Mouse (Mus musculus): ENCODE data around the gene Cep350. TPM values are rescaled to one million over a fixed set of nuclear protein-coding genes. Genes with fewer than 3 reads are reported as not detected.

Gene Cep350
- polyA plus RNA-seq, 1 experiment = 5.8 TPM

DNA sequence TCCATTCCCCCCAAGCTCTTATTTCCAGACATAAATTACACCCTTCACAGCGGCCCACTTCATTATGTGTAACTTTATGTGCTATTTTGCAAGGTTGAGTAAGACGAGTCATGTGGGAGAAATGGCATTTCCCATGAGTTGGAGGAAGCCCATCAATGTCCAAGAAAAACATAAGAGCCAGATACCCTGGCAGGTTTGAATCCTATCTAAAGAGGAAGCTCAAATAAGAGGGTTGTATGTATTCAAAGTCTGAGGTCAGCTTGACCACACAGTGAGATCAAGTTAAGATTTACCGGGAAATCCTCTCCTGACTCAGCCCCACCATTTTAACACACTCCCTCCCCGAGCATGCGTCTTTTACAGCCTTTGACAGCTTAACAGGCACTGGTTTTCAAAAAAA, 128.8 kb downstream of the Cep350 start:
- Histone ChIP-seq H3K4me1 (ENCODE audit: control insufficient read depth, insufficient read depth, insufficient read length, low read length) (no peaks in the 10 kb centered on the region), H3K27ac (ENCODE audit: insufficient read depth, low read depth, low read length) (no peak overlapping the region), H3K36me3 (ENCODE audit: control insufficient read depth, insufficient read depth, low read length) (peaks cover 34% of the 10 kb centered on the region), H3K27me3 (ENCODE audit: control insufficient read depth, insufficient read depth, low read length) (no peaks in the 10 kb centered on the region), H3K4me3 (ENCODE audit: low read depth, low read length) (no peak overlapping the region)
- WGBS = 84% methylated on average over 5 of the region's 5 CpGs
- TF ChIP-seq CTCF (IDR thresholded peaks at IDR 0.05; ENCODE audit: extremely low read depth, insufficient read length, insufficient replicate concordance, low read depth, low read length) (no peak), POLR2A (IDR thresholded peaks at IDR 0.05; ENCODE audit: low read depth, low read length) (no peak)

DNA sequence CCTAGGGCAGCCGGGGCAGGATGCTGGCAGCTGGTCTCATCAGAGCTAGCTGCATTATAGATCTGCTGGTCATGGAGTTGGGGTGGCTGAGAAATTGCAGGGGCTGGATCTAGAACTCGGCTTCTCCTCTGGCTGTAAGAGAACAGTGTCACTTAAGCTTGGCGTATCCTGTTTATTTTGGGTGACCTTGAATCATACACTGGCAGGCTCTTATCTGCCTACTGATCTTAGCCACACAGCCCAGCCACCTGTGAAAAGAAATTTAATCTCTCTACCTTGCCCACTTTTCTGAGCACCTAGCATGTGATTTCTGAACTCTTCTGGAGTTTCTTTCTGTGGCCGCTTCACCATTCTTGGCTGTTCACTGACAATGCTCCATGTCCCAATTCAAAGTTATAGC, 129.5 kb downstream of the Cep350 start:
- no peak overlapping the region for H3K27ac ChIP-seq (ENCODE audit: insufficient read depth, low read depth, low read length)
- H3K36me3 ChIP-seq (ENCODE audit: control insufficient read depth, insufficient read depth, low read length) = peaks cover 32% of the 10 kb centered on the region
- 47% methylated on average over 4 of the region's 4 CpGs for WGBS
- TF ChIP-seq CTCF (IDR thresholded peaks at IDR 0.05; ENCODE audit: extremely low read depth, insufficient read length, insufficient replicate concordance, low read depth, low read length) = no peak
- TF ChIP-seq POLR2A (IDR thresholded peaks at IDR 0.05; ENCODE audit: low read depth, low read length) = no peak
- H3K4me1 ChIP-seq (ENCODE audit: control insufficient read depth, insufficient read depth, insufficient read length, low read length) = no peaks in the 10 kb centered on the region
- H3K4me3 ChIP-seq (ENCODE audit: low read depth, low read length) = no peak overlapping the region
- no peaks in the 10 kb centered on the region for H3K27me3 ChIP-seq (ENCODE audit: control insufficient read depth, insufficient read depth, low read length)

DNA sequence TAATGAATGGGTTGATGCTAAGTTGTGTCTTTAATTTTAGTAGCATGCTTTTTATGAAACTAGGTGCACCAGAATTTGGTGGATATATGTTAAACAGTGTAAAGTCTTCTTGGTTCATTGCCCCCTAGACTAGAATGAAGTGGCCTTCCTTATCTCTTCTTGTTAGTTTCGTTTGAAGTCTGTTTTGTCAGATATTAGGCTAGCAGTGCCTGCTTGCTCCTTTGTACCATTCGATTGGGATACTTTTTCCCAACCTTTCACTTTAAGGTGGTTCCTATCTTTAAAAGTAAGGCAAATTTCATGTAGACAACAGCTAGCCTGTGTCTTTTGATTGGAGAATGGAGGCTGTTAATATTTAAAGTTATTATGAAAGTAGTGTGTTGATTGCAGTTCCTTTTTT, 137.4 kb downstream of the Cep350 start:
- no peaks in the 10 kb centered on the region for H3K27me3 ChIP-seq (ENCODE audit: control insufficient read depth, insufficient read depth, low read length)
- no peak for TF ChIP-seq CTCF (IDR thresholded peaks at IDR 0.05; ENCODE audit: extremely low read depth, insufficient read length, insufficient replicate concordance, low read depth, low read length)
- TF ChIP-seq POLR2A (IDR thresholded peaks at IDR 0.05; ENCODE audit: low read depth, low read length) = no peak
- 37% methylated on average over 2 of the region's 2 CpGs for WGBS
- no peak overlapping the region for H3K4me3 ChIP-seq (ENCODE audit: low read depth, low read length)
- no peaks in the 10 kb centered on the region for H3K4me1 ChIP-seq (ENCODE audit: control insufficient read depth, insufficient read depth, insufficient read length, low read length)
- no peak overlapping the region for H3K27ac ChIP-seq (ENCODE audit: insufficient read depth, low read depth, low read length)
- 0 out of 2 replicates have a peak, but pooled peaks cover 2% of the 10 kb centered on the region for H3K36me3 ChIP-seq (ENCODE audit: control insufficient read depth, insufficient read depth, low read length)

DNA sequence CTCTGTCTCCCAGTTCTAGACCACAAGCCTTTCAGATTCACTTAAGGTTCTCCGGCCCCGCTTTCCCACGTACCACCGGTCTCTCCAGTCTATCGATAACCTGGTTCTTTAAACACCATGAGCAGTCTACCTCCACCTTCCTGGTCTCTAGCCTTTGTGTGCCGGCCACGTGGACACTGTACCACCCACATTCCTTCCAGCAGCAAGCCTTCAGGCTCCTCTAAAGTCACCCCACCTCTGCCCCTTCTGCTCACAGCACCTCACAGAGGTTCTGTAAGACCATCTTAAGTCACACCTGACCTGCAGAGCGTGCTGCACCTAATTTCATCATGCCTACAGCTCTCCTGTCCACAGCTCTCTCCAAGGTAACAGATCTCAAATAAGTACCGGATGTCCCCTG, 139.4 kb downstream of the Cep350 start:
- no peak overlapping the region for H3K4me3 ChIP-seq (ENCODE audit: low read depth, low read length)
- H3K36me3 ChIP-seq (ENCODE audit: control insufficient read depth, insufficient read depth, low read length) = no peaks in the 10 kb centered on the region
- H3K27me3 ChIP-seq (ENCODE audit: control insufficient read depth, insufficient read depth, low read length) = no peaks in the 10 kb centered on the region
- 85% methylated on average over 9 of the region's 9 CpGs for WGBS
- no peak for TF ChIP-seq CTCF (IDR thresholded peaks at IDR 0.05; ENCODE audit: extremely low read depth, insufficient read length, insufficient replicate concordance, low read depth, low read length)
- TF ChIP-seq POLR2A (IDR thresholded peaks at IDR 0.05; ENCODE audit: low read depth, low read length) = no peak
- no peak overlapping the region for H3K27ac ChIP-seq (ENCODE audit: insufficient read depth, low read depth, low read length)
- no peaks in the 10 kb centered on the region for H3K4me1 ChIP-seq (ENCODE audit: control insufficient read depth, insufficient read depth, insufficient read length, low read length)

DNA sequence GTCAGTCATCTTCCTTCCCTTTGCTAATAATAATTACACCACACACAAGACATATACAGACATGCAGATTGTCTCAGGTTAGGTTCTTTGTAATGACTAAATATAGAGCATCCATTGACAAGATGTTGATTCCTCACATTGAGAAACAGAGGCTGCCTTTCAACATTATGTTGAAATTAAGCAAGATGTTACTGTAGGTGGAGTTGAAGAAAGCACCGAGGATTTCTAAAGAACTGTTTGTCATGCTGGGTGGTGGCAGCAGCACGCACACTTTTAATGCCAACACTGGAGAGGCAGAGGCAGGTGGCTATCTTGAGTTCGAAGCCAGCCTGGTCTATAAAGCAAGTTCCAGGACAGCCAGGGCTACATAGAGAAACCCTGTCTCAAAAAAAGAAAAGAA, 141.1 kb downstream of the Cep350 start:
- TF ChIP-seq POLR2A (IDR thresholded peaks at IDR 0.05; ENCODE audit: low read depth, low read length) (no peak), CTCF (IDR thresholded peaks at IDR 0.05; ENCODE audit: extremely low read depth, insufficient read length, insufficient replicate concordance, low read depth, low read length) (no peak)
- 89% methylated on average over 3 of the region's 3 CpGs for WGBS
- H3K27me3 ChIP-seq (ENCODE audit: control insufficient read depth, insufficient read depth, low read length) = no peaks in the 10 kb centered on the region
- no peaks in the 10 kb centered on the region for H3K36me3 ChIP-seq (ENCODE audit: control insufficient read depth, insufficient read depth, low read length)
- no peak overlapping the region for H3K4me3 ChIP-seq (ENCODE audit: low read depth, low read length)
- peaks cover 4% of the 10 kb centered on the region; the same call in 1 of the 2 replicates for H3K4me1 ChIP-seq (ENCODE audit: control insufficient read depth, insufficient read depth, insufficient read length, low read length)
- no peak overlapping the region for H3K27ac ChIP-seq (ENCODE audit: insufficient read depth, low read depth, low read length)

DNA sequence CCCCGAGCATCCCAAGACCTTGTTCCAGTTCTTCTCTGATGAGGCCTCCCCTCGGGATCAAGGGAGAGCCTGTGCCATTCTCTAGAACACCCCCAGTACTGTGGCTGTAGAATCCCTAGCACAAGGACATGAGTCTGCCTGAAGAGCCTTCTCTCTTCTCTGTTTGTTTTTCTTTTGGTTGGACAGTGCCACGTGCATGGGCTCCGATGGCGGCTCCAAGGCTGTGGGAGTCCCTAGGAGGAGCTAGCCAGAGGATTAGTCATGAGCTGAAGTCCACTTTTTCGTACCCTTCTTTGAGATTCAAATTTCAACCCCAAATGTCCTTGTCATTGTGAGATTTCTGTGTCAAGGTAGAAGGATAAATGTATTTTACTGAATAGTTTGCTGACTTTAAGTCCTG, 142.2 kb downstream of the Cep350 start:
- H3K27me3 ChIP-seq (ENCODE audit: control insufficient read depth, insufficient read depth, low read length) = no peaks in the 10 kb centered on the region
- no peak overlapping the region for H3K4me3 ChIP-seq (ENCODE audit: low read depth, low read length)
- no peaks in the 10 kb centered on the region for H3K36me3 ChIP-seq (ENCODE audit: control insufficient read depth, insufficient read depth, low read length)
- TF ChIP-seq CTCF (IDR thresholded peaks at IDR 0.05; ENCODE audit: extremely low read depth, insufficient read length, insufficient replicate concordance, low read depth, low read length) (no peak), POLR2A (IDR thresholded peaks at IDR 0.05; ENCODE audit: low read depth, low read length) (no peak)
- H3K27ac ChIP-seq (ENCODE audit: insufficient read depth, low read depth, low read length) = no peak overlapping the region
- H3K4me1 ChIP-seq (ENCODE audit: control insufficient read depth, insufficient read depth, insufficient read length, low read length) = peaks cover 4% of the 10 kb centered on the region; the same call in 1 of the 2 replicates
- WGBS = 79% methylated on average over 6 of the region's 6 CpGs

DNA sequence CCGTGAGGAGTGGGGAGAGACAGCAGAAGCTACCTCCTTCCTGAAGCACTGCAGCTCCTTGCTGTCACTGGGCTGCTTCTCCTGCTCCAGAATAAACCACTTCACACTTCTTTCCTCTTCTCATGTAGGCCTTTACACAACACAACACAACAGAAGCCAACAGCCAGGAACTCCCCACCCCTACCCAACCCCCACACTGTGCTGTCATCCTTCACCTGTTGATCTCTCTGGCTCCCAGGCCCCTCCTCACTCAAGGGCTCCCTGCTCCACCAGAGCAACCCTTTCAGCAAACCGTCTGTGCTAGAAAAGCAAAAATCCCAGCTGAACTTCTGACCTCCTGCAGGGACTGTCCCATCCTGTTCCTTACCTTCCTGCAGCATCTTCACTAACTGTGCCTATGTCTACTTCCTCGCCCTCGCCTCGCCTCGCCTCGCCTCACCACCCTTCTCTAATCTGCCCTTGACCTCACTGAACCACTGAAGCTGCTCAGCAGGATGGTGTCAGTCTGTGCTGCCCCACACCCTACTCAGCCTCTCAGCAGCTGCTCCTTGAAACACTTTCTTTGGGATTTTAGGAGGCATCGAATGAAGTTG, 145.3 kb downstream of the Cep350 start:
- Histone ChIP-seq H3K36me3 (ENCODE audit: control insufficient read depth, insufficient read depth, low read length) (no peaks in the 10 kb centered on the region), H3K4me1 (ENCODE audit: control insufficient read depth, insufficient read depth, insufficient read length, low read length) (peaks cover 4% of the 10 kb centered on the region; the same call in 1 of the 2 replicates), H3K27me3 (ENCODE audit: control insufficient read depth, insufficient read depth, low read length) (no peaks in the 10 kb centered on the region), H3K27ac (ENCODE audit: insufficient read depth, low read depth, low read length) (no peak overlapping the region), H3K4me3 (ENCODE audit: low read depth, low read length) (no peak overlapping the region)
- TF ChIP-seq POLR2A (IDR thresholded peaks at IDR 0.05; ENCODE audit: low read depth, low read length) = no peak
- TF ChIP-seq CTCF (IDR thresholded peaks at IDR 0.05; ENCODE audit: extremely low read depth, insufficient read length, insufficient replicate concordance, low read depth, low read length) = no peak
- WGBS = 40% methylated on average over 8 of the region's 8 CpGs

All from small intestine, adult 2 months (tissue).